Mouse (Mus musculus) kidney, embryonic 16.5 days (tissue): ENCODE measurements around the gene Ttll6. TPM values are rescaled to one million over a fixed set of nuclear protein-coding genes. Genes with fewer than 3 reads are reported as not detected.

Source experiments
- ATAC-seq: fragments of 200-750 bp; cut with Nextera tagmentation; 2 replicates; pipeline ENCODE4 v1.8.0; 2017; ENCODE audit warnings: moderate TSS enrichment; ENCODE audit not compliant: low FRiP score, low TSS enrichment
- H3K27ac ChIP-seq: fragments of 300-500 bp; sonication (generic); 2 replicates; pipeline ENCODE4 v1.5.1; 2014; ENCODE audit warnings: low read length
- H3K27me3 ChIP-seq: fragments of 300-500 bp; sonication (generic); 2 replicates; pipeline ENCODE4 v1.6.1; 2014; ENCODE audit warnings: low read length, control low read depth, mixed read lengths; ENCODE audit not compliant: insufficient read depth
- H3K36me3 ChIP-seq: fragments of 300-500 bp; sonication (generic); 2 replicates; pipeline ENCODE4 v1.6.1; 2014; ENCODE audit warnings: low read length, control low read depth, mixed read lengths; ENCODE audit not compliant: insufficient read depth
- H3K4me1 ChIP-seq: fragments of 300-500 bp; sonication (generic); 2 replicates; pipeline ENCODE4 v1.6.1; 2014; ENCODE audit warnings: low read length, control low read depth, mixed read lengths; ENCODE audit not compliant: insufficient read depth
- H3K4me2 ChIP-seq: fragments of 300-500 bp; sonication (generic); replicated peaks from 2 replicates; pipeline ENCODE4 v1.6.1; 2014; ENCODE audit warnings: low read depth, low read length
- H3K4me3 ChIP-seq: fragments of 300-500 bp; sonication (generic); 2 replicates; pipeline ENCODE4 v1.5.1; 2014; ENCODE audit warnings: mild to moderate bottlenecking, low read length
- H3K9ac ChIP-seq: fragments of 300-500 bp; sonication (generic); replicated peaks from 2 replicates; pipeline ENCODE4 v1.6.1; 2014; ENCODE audit warnings: low read length
- H3K9me3 ChIP-seq: fragments of 300-500 bp; sonication (generic); 2 replicates; pipeline ENCODE4 v1.6.1; 2016; ENCODE audit warnings: low read length, control low read depth
- WGBS: fragments of 180-500 bp; shearing (Covaris S2); extraction: QIAGEN DNeasy Blood & Tissue Kit; methylation state at CpG from one replicate; pipeline ENCODE4 v1.1.7; 2014; 5-methylcytosine and 5-hydroxymethylcytosine counted together
- polyA plus RNA-seq: library from polyadenylated mRNA; unstranded; fragments of >200 nt; fragmentation: Nextera tagmentation; extraction: Ambion mirVana; gene quantifications from 2 replicates; pipeline ENCODE4 v1.2.1, GENCODE M21; 2015

The Ttll6 gene
- polyA plus RNA-seq, 1 experiment from 2014 or later = not detected

- Histone ChIP-seq H3K36me3 (no peaks in the 10 kb centered on the region), H3K4me1 (peaks cover 5% of the 10 kb centered on the region; the same call in 1 of the 2 replicates), H3K9me3 (no peaks in the 10 kb centered on the region), H3K27me3 (peaks cover 96% of the 10 kb centered on the region), H3K9ac (no peak overlapping the region), H3K4me3 (no peak overlapping the region), H3K4me2 (no peak overlapping the region), H3K27ac (no peak overlapping the region)
- ATAC-seq = no peak
- 4% methylated on average over 6 of the region's 6 CpGs for WGBS
Observed at GRCm38 (mm10) chr11:96174881-96175280, 41.3 kb downstream of the Ttll6 start.

DNA sequence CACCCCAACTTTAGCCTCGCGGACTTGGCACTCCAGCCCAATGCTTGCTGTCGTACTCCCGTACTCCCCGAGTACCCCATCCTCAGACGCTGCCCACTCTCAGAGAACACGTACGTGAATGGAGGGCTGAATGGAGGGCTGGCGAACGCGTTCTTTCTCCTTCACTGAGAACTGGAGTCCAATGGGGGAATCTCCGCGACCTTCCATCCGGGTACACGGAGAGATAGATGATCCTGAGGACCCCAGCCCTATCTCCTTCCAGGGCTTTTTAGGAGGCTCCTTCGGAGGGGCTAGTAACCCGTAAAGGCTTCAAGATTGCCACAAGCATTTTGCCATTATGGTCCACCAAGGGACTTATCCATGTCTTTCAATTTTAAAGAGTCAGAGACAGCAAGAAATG is 41.9 kb downstream of the Ttll6 start:
- peaks cover 5% of the 10 kb centered on the region; the same call in 1 of the 2 replicates for H3K4me1 ChIP-seq
- H3K9ac ChIP-seq = no peak overlapping the region
- H3K9me3 ChIP-seq = no peaks in the 10 kb centered on the region
- no peak overlapping the region for H3K4me2 ChIP-seq
- peaks cover 96% of the 10 kb centered on the region for H3K27me3 ChIP-seq
- no peak for ATAC-seq
- 2% methylated on average over 17 of the region's 17 CpGs for WGBS
- no peak overlapping the region for H3K4me3 ChIP-seq
- no peak overlapping the region for H3K27ac ChIP-seq
- H3K36me3 ChIP-seq = no peaks in the 10 kb centered on the region

DNA sequence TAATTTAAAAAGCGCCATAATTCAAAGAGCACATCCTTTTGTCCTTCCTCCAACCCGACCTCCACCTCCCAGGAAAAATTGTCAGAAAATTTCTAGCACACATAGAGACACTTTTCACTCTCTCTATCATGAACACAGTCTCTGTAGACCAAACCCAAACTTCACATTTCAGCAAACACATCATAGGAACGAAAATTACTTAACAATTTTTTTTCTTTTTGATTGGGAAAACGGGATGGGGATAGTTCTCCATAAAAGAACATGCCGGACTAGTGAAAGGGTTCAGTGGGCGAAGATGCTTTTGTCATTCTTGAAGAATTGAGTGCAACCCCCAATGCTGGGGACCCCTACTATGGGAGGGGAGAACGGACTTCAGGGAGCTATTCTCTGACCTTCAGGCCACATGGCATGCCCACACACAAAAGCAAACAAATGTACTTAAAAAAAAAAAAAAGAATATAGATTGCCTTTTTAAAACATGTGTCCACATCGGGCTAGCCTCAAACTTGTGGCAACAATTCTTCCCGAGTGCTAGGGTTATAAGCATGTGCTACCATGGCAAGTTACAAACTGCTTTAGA is 42.5 kb downstream of the Ttll6 start:
- Histone ChIP-seq H3K4me3 (no peak overlapping the region), H3K27me3 (peaks cover 96% of the 10 kb centered on the region), H3K9ac (no peak overlapping the region), H3K27ac (no peak overlapping the region), H3K4me1 (peaks cover 5% of the 10 kb centered on the region; the same call in 1 of the 2 replicates), H3K9me3 (no peaks in the 10 kb centered on the region), H3K36me3 (no peaks in the 10 kb centered on the region), H3K4me2 (no peak overlapping the region)
- no peak for ATAC-seq
- WGBS = 2% methylated on average over 9 of the region's 9 CpGs

DNA sequence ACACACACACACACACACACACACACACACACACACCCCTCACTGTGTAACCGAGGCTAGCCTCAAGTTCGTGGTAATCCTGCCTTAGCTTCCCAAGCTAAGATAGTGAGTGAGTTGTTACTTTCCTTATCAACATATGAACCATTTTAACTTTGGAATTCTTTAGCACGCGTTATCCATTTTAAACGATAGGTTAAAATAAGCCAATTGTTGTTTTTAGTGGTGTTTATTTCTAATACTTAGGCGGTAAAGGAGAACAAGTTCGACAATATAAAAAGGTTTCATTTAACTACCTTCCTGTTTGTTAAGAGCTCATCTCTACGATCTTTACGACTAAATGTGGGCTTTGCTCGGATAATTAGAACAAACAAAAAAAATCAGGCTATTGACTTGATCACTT is 43.3 kb downstream of the Ttll6 start:
- H3K4me3 ChIP-seq = no peak overlapping the region
- H3K4me1 ChIP-seq = peaks cover 5% of the 10 kb centered on the region; the same call in 1 of the 2 replicates
- no peaks in the 10 kb centered on the region for H3K9me3 ChIP-seq
- H3K4me2 ChIP-seq = no peak overlapping the region
- H3K36me3 ChIP-seq = no peaks in the 10 kb centered on the region
- H3K27ac ChIP-seq = no peak overlapping the region
- 2% methylated on average over 10 of the region's 10 CpGs for WGBS
- no peak for ATAC-seq
- H3K27me3 ChIP-seq = peaks cover 96% of the 10 kb centered on the region
- no peak overlapping the region for H3K9ac ChIP-seq

GRCm38 (mm10) chr11:96177546-96178174 is 44.1 kb downstream of the Ttll6 start:
- Histone ChIP-seq H3K4me3 (no peak overlapping the region), H3K9me3 (peaks cover under 1% of the 10 kb centered on the region; the same call in 1 of the 2 replicates), H3K27me3 (peaks cover 96% of the 10 kb centered on the region), H3K27ac (no peak overlapping the region), H3K36me3 (no peaks in the 10 kb centered on the region), H3K4me2 (no peak overlapping the region), H3K9ac (no peak overlapping the region), H3K4me1 (peaks cover 5% of the 10 kb centered on the region; the same call in 1 of the 2 replicates)
- WGBS = under 1% methylated on average over 27 of the region's 27 CpGs
- ATAC-seq = no peak

DNA sequence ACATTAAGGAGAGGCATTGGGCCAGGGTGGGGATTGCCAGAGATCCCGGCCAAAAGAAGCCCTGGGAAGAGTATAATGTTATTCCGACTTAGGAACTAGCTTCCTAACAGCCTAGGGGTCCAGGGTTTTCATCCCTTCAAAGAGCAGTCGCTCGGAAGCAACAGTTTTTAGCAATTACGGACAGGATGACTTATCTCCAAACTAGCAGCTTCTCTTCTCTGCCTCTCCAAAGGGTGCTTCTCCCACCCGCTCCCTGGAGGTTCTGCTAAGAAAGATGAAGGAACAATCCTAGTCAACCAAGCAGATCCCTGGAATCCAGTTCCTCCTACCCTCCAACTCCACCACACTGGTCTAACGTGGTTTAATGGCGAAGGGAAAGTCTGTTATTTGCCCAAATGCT is 44.8 kb downstream of the Ttll6 start:
- no peaks in the 10 kb centered on the region for H3K36me3 ChIP-seq
- no peak for ATAC-seq
- H3K27me3 ChIP-seq = peaks cover 96% of the 10 kb centered on the region
- no peak overlapping the region for H3K4me3 ChIP-seq
- 0% methylated on average over 8 of the region's 8 CpGs for WGBS
- peaks cover 3% of the 10 kb centered on the region; the same call in 1 of the 2 replicates for H3K9me3 ChIP-seq
- no peak overlapping the region for H3K27ac ChIP-seq
- no peak overlapping the region for H3K9ac ChIP-seq
- H3K4me2 ChIP-seq = no peak overlapping the region
- H3K4me1 ChIP-seq = no peaks in the 10 kb centered on the region

DNA sequence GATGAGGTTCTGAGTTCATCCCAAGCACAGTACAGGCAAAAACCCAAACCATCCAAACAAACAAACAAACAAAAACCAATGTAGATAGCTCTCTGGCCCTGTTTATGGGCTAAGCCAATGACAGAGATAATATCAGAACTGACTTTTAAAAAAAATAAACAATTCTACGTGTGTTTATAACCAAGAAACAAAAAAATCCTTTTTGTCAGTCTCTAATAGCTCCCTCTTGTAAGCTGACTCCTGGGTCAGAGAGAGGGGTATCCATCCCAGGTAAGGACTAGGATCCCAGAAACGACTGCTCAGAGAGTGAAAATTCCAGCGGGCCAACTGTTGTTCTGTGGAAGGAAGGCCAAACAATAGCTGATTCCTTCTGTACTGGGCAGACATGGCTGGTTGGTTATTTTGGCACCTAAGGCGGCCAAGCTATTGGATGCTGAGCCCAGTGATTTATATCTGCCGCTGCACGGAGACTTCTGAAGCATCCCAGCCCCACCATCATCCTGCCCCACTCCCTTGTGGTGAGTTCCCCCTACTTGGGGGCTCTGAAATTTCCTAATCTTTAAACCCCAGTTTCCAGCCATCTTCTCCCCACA is 45.4 kb downstream of the Ttll6 start:
- Histone ChIP-seq H3K36me3 (no peaks in the 10 kb centered on the region), H3K4me1 (no peaks in the 10 kb centered on the region), H3K27me3 (peaks cover 95% of the 10 kb centered on the region), H3K4me3 (no peak overlapping the region), H3K27ac (no peak overlapping the region), H3K9me3 (peaks cover 3% of the 10 kb centered on the region; the same call in 1 of the 2 replicates), H3K9ac (no peak overlapping the region), H3K4me2 (no peak overlapping the region)
- ATAC-seq = no peak
- 1% methylated on average over 6 of the region's 6 CpGs for WGBS

DNA sequence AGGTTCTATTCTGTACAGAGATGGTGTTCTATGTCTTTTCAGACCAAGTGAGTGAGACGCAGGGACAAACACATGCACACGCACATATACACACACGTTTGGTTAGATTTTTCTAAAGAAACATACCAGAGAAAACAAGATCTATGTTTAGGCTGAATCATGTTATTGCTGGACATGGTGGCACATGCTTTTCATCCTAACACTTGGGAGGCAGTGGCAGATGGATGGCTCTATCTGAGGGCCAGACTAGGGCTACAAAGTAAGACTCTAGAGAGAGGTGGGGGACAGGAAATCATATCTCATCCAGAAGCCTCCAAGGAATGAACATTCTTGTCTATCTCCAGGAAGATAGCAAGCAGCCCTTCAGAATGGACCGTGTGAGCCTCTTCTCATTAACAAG is 47.5 kb downstream of the Ttll6 start:
- no peaks in the 10 kb centered on the region for H3K36me3 ChIP-seq
- WGBS = 18% methylated on average over 4 of the region's 4 CpGs
- no peaks in the 10 kb centered on the region for H3K4me1 ChIP-seq
- no peak overlapping the region for H3K4me2 ChIP-seq
- H3K27ac ChIP-seq = no peak overlapping the region
- no peak overlapping the region for H3K4me3 ChIP-seq
- ATAC-seq = no peak
- H3K27me3 ChIP-seq = peaks cover 94% of the 10 kb centered on the region
- no peak overlapping the region for H3K9ac ChIP-seq
- peaks cover 3% of the 10 kb centered on the region; the same call in 1 of the 2 replicates for H3K9me3 ChIP-seq

- no peak for ATAC-seq
- Histone ChIP-seq H3K27ac (no peak overlapping the region), H3K9ac (no peak overlapping the region), H3K36me3 (no peaks in the 10 kb centered on the region), H3K27me3 (peaks cover 96% of the 10 kb centered on the region), H3K4me1 (no peaks in the 10 kb centered on the region), H3K4me2 (no peak overlapping the region), H3K9me3 (peaks cover 3% of the 10 kb centered on the region; the same call in 1 of the 2 replicates), H3K4me3 (no peak overlapping the region)
Observed at GRCm38 (mm10) chr11:96184233-96184632, 50.6 kb downstream of the Ttll6 start.

DNA sequence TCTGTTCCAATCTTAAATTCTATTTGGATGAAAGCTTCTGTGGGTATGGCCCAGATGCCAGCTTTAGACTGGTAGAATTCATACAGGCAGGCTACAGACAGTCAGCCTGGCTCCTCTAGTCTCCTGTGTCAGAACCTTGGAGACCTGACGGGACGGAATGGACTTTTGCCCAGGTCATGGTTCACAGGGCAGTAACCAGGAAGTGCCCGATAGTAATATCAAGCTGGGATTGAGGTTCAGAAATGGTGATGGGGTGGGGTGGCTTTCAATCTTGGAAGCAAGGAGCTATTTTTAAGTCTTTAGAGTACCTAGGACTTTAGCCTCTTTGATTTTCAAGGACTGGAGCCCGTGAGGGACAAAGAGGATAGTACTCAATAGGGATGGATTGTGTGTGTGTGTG is 53.7 kb downstream of the Ttll6 start:
- 9% methylated on average over 4 of the region's 4 CpGs for WGBS
- H3K27ac ChIP-seq = no peak overlapping the region

More for the DNA sequence above, 53.7 kb downstream of the Ttll6 start:
- Histone ChIP-seq H3K4me2 (no peak overlapping the region), H3K36me3 (no peaks in the 10 kb centered on the region), H3K9me3 (peaks cover 3% of the 10 kb centered on the region; the same call in 1 of the 2 replicates), H3K4me1 (no peaks in the 10 kb centered on the region), H3K27me3 (peaks cover 95% of the 10 kb centered on the region), H3K9ac (no peak overlapping the region), H3K4me3 (no peak overlapping the region)
- ATAC-seq = no peak
